Mouse (Mus musculus): ENCODE results near the gene Pdzrn3.

The Pdzrn3 gene

DNA sequence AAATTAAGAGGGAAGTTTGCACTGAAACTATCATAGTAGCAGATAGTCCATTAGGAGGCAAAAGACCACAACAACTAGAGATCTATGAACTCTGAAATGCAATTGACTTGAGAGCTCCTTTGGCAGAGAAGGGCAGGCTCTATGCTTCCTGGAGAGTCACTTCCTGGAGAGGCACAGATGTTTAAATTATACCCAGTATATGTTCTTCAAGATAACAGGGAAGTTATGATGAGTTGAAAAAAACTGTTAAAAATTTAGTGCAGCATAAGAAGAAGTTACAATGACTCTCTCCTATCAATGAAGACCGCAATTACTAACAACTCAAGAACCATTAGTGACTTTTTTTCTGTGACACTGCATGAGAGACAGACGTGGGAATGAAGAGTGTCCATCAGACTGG, 90.6 kb downstream of the Pdzrn3 start:
- DNase-seq: no peak

- no peak for DNase-seq
Observed at GRCm38 (mm10) chr6:101284368-101284955, 93.2 kb downstream of the Pdzrn3 start.

GRCm38 (mm10) chr6:101283891-101284290, 93.8 kb downstream of the Pdzrn3 start:
- DNase-seq: no peak

DNA sequence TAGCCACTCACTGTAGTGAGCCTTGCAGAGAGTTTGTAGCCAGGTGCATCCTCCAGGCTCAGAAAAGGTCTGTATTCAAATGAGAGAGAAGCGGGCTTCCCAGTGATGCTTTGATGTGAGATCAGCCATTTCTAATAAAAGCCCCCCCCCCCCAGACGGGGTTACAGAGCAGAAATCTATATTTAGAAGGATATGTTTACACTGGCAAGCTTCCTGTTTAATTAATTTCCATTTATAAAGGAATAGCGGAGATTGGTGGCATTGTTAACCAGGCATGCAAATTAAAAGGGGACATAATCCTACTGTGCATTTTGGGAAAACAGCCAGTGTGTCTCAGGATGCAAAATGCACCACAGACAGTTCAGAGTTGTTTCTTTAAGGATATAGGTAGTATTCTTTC, 96.1 kb downstream of the Pdzrn3 start:
- no peak for DNase-seq

GRCm38 (mm10) chr6:101280811-101281218, 96.9 kb downstream of the Pdzrn3 start:
- no peak for DNase-seq

GRCm38 (mm10) chr6:101278286-101278932, 99.3 kb downstream of the Pdzrn3 start:
- DNase-seq: no peak

DNA sequence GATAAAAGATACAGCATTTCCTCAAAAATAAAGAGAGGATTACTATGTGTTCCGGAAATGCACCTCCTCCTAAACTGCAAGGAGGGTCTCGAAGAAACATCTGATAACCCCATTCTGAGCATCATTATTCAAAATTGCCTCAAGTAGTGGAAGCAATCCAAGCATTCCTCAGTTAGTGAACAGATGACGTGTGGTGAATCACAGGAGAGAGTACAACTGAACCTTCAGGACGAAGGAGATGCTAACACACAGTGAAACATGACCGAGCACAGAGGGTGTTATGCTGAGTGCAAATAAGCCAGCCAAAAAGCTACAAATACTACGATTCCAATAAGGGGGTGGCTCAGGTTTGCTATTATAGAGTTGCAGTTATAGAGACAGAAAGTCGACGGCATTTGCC, 101.4 kb downstream of the Pdzrn3 start:
- DNase-seq: no peak

DNA sequence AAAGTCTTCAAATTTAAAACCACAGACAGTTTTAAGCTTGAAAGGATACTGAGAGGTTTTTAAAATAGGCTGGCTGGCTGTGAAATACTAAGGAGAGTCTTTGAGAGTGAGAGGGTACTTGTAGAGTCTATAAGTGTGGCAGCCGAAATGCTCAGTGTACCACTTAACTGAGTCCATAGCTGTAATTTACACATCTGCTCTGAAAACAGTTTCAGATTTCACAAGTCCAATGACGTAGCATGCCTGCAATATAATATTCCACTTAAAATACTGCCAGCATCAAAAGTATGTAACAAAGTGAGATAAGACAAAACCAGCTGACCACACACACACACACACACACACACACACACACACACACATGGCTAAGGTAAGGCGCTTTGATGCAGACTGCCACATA, 101.9 kb downstream of the Pdzrn3 start:
- DNase-seq: no peak

DNA sequence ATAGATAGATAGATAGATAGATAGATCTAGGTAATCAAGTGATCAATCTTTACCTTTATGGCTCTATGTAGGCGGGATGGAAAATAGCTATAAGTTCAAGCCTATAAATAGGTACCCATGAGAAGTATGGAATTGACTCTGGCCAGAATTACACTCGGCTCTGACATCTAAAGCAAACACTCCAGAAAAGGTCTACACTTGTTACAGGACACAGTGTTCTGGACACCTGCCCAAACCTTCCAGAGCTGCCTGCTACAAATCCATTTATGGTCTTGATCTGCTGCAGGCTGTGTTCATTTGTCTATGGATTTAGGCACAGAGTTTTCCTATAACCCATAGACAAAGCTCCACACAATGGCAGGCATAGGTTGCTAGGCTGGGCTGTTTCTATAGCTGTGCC, 102.9 kb downstream of the Pdzrn3 start:
- no peak for DNase-seq

DNA sequence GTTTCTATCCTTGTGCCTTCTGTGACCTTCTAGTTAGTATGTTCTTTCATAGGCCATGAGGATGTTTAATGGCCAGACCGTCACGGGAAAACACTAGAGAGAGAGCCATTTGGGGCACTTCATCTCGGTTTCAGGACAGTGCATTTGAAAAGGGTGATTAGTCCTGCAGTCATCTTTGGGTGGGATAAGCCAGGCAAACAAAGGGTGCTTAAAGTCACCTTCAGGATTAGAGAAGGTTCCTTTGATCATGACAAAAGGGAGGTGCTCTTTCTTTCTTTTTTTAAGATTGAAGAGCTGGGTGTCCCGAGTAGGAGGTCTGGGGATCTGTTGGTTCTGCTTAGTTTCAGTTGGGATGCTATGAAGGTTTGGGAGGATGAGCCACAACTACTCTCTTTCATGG, 105.4 kb downstream of the Pdzrn3 start:
- no peak for DNase-seq

DNA sequence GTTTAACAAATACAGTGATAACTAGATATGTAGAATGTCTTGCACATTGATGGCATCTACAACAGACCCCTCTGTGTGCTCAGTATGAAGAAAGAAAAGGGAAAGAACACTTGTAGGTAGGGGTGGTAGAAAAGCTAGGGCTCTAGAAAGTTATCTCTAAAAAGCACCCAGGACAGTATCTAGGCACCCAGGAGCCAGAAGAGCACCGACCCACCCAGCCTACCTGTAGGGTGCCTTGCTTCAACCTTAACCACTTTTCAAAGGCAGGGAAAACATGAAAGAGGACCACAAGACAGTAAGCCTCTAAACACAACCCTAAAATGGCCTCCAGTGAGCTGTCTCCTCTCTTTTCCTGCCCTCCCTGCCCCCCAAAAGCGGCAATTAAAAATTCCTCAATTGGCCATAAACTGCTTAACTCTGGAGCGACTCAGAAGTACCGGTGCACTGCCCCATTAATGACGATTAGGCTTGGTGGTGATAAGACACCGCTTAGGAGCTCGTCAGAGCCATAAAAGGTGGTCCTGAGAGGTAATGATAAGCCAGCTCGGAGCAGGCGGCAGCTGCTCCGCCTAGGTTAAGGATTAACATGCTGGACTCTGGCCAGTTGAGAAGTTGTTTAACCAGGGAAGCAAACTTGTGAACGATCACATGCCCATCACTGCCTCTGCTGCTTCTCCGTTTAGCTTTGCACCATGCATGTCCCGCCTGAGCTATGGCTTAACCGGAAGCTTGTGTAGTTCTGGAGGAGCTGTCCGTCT, 106.1 kb downstream of the Pdzrn3 start:
- no peak for DNase-seq

DNA sequence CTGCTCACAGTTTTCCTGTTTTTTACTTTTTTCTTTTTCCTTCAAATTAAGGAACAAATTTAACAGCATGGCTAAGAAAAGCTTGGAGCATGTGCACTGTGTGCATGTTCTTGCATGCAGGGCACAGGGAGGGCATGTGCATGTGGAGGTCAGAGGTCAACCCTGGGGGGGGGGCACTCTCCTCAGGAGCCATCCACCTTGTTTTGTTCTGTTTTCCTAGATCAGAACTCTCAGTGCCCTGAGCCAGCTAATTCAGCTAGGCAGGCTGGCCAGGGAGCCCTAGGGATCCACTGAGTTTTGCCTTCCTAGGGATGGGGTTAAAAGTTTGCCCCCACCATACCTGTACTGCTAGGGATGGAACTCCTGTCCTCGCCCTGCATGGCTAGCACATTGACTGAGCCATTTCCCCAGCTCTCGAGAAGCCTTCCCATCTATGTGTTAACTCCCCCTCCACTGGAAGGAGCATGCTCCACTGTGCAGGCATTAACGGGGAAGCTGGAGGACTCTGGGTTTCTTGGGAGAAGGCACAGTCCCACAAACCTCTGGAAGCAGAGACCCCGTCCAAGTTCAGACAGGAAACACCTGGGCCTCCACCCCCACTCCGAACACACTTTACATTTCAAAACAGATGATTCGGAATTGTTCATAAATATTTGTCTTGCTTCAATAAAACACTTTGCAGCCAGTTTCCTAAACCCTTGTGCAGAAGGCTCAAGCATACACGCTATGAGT, 107.4 kb downstream of the Pdzrn3 start:
- no peak for DNase-seq

GRCm38 (mm10) chr6:101269335-101270094, 108.2 kb downstream of the Pdzrn3 start:
- no peak for DNase-seq

DNA sequence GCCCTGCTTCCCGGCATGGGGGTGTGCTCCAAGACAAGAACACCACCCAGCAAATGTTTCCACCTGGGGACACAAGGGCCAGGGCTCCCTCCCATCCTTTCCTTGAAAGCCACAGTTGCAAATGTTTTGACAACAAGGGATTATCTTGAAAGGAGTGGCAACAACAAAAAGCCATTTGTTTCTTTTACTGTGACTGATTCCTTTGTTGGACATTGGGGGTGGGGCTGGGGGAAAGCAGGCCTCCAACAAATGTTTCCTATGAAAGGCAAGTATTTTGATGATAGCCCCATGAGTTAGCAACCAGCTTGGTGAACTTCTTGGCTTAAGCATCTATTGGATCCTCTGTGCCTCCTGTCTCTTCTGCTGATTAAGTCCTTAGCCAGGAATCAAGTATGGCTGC, 109.4 kb downstream of the Pdzrn3 start:
- no peak for DNase-seq

GRCm38 (mm10) chr6:101266787-101267186, 110.9 kb downstream of the Pdzrn3 start:
- peak; percentile 36 for DNase-seq

GRCm38 (mm10) chr6:101263544-101263943, 114.2 kb downstream of the Pdzrn3 start:
- no peak for DNase-seq

DNA sequence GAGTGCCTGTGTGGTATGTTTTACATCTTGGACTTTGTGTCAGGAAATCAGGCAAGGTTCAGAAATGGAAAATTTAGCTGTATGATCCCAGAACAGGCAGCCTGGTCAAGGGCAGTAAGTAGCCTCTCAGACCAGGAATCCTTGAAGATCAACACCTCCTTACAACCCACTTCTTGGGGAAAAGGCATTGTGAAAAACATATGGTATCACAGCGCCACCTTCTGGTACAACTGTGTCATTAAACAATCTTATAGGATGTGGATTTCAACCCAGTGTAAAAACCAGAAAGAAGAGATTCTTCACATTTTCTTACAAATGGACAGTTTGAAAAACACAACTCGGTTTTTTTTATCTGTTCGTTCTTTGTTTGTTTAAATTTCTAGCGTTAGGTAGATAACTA, 116.2 kb downstream of the Pdzrn3 start:
- peak; percentile 5 for DNase-seq

GRCm38 (mm10) chr6:101259411-101259810, 118.3 kb downstream of the Pdzrn3 start:
- no peak for DNase-seq

GRCm38 (mm10) chr6:101257418-101257817, 120.3 kb downstream of the Pdzrn3 start:
- no peak for DNase-seq

GRCm38 (mm10) chr6:101254652-101255051, 123.0 kb downstream of the Pdzrn3 start:
- DNase-seq: no peak

DNA sequence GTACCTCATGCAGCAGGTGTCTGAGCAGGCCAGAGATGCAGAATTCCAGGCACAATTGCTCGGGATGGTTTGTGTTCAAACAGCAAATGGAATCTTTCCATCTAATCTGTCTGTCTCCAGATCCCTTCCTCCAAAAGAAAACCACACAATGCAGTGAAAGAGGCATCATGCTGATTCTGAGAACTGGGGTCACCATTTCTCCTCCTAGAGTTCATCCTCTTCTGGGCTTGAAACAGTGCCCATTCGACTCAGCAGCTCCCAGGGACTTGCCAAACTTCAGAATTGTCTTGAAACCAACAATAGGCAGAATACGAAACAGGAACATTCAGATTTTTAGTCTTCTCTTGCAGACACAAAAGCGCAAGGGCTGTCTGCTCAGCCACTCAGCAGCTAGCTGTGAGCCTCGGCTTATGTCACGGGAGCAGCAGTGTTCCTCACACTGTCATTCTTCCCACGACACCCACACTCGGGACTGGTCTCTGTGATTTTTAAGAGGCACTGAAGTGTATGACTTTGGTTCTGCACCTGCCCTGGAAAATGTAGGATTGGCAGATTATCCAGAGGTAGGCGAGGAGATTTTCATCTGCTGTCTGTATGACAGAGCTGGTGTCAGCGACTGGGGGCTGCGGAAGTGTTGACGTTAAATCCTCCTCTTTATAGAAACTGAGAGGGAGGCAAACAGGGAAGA, 125.6 kb downstream of the Pdzrn3 start:
- DNase-seq: no peak

DNA sequence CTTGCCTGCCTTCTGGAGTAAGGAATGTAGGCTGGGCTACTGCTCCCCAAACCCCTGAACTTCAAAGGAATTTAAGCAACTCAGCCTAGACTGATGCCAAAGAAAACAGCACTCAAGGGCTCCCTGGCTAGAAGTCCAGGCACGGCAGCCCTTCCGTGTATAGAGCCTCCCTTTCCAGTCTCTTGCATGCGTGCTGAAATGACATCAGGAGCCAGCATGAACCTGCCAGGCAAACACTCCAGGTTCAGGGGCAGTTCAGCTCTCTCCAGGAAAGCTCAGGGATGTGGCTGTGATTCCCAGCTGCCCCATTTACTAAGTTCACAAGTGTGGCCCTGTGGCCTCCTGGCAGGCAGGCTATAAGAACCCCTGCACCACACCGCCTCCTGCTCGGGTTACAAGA, 126.5 kb downstream of the Pdzrn3 start:
- no peak for DNase-seq
